Mouse (Mus musculus) hindbrain, embryonic 10.5 days (tissue): ENCODE results near the gene A3galt2. TPM values are rescaled to one million over a fixed set of nuclear protein-coding genes. Genes with fewer than 3 reads are reported as not detected.
A peak's percentile ranks its signal among the peaks of the same experiment; 100 is the strongest.

Source experiments
- DNase-seq: peaks from one replicate; pipeline ENCODE4 v3.0.0-alpha.2; 2017; ENCODE audit warnings: low spot score
- H3K27ac ChIP-seq: fragments of 300-500 bp; sonication (generic); 2 replicates; pipeline ENCODE4 v1.5.1; 2016; ENCODE audit warnings: mild to moderate bottlenecking, moderate library complexity
- H3K27me3 ChIP-seq: fragments of 300-500 bp; sonication (generic); 2 replicates; pipeline ENCODE4 v1.6.1; 2016; ENCODE audit warnings: mild to moderate bottlenecking; ENCODE audit not compliant: poor library complexity, insufficient read depth, severe bottlenecking
- H3K36me3 ChIP-seq: fragments of 300-500 bp; sonication (generic); 2 replicates; pipeline ENCODE4 v1.6.1; 2016; ENCODE audit warnings: mild to moderate bottlenecking, moderate library complexity
- H3K4me1 ChIP-seq: fragments of 300-500 bp; sonication (generic); replicated peaks from 2 replicates; pipeline ENCODE4 v1.6.1; 2016; ENCODE audit warnings: mild to moderate bottlenecking
- H3K4me3 ChIP-seq: fragments of 300-500 bp; sonication (generic); 2 replicates; pipeline ENCODE4 v1.5.1; 2016; ENCODE audit warnings: mild to moderate bottlenecking, moderate library complexity
- H3K9me3 ChIP-seq: fragments of 300-500 bp; sonication (generic); 2 replicates; pipeline ENCODE4 v1.6.1; 2016; ENCODE audit warnings: mild to moderate bottlenecking, moderate library complexity
- WGBS: fragments of 180-500 bp; shearing (Covaris S2); methylation state at CpG from one replicate; pipeline ENCODE4 v1.1.7; 2016; 5-methylcytosine and 5-hydroxymethylcytosine counted together
- polyA plus RNA-seq: library from polyadenylated mRNA; unstranded; fragments of >200 nt; fragmentation: Nextera tagmentation; extraction: Ambion mirVana; gene quantifications from 2 replicates; pipeline ENCODE4 v1.2.1, GENCODE M21; 2016

Gene A3galt2
- 0.18 and 0.26 TPM in 2 replicates for polyA plus RNA-seq

- no peak for DNase-seq
- Histone ChIP-seq H3K4me1 (peaks cover 13% of the 10 kb centered on the region), H3K4me3 (no peak within 1 kb of the TSS), H3K27ac (peak within 1 kb of the TSS; percentile 19; the same call in 1 of the 2 replicates), H3K9me3 (no peaks in the 10 kb centered on the region), H3K36me3 (peaks cover 58% of the 10 kb centered on the region), H3K27me3 (no peaks in the 10 kb centered on the region)
- 80% methylated on average over 3 of the region's 3 CpGs for WGBS
Observed at GRCm38 (mm10) chr4:128755064-128755463, at the start of gene A3galt2. A3galt2 (plus strand) TSS chr4:128755364.

GRCm38 (mm10) chr4:128706626-128707025, 48.5 kb upstream of the A3galt2 start:
- 19% methylated on average over 9 of the region's 9 CpGs for WGBS
- H3K4me3 ChIP-seq: no peak overlapping the region

GRCm38 (mm10) chr4:128707384-128707783, 47.8 kb upstream of the A3galt2 start:
- 42% methylated on average over 4 of the region's 4 CpGs for WGBS
- no peak overlapping the region for H3K27ac ChIP-seq

More at GRCm38 (mm10) chr4:128706626-128707025, 48.5 kb upstream of the A3galt2 start:
- peak; percentile 45 for DNase-seq
- H3K9me3 ChIP-seq: no peaks in the 10 kb centered on the region
- H3K4me1 ChIP-seq: peaks cover 39% of the 10 kb centered on the region
- H3K27me3 ChIP-seq: peaks cover 31% of the 10 kb centered on the region
- H3K36me3 ChIP-seq: no peaks in the 10 kb centered on the region
- peak overlapping the region; percentile 37 for H3K27ac ChIP-seq

GRCm38 (mm10) chr4:128709061-128709780, 45.9 kb upstream of the A3galt2 start:
- Histone ChIP-seq H3K36me3 (no peaks in the 10 kb centered on the region), H3K27ac (0 out of 2 replicates have a peak overlapping the region, but pooled peaks have one; percentile 1), H3K4me1 (peaks cover 64% of the 10 kb centered on the region), H3K9me3 (no peaks in the 10 kb centered on the region), H3K4me3 (no peak overlapping the region), H3K27me3 (peaks cover 31% of the 10 kb centered on the region)
- WGBS: 83% methylated on average over 15 of the region's 15 CpGs
- DNase-seq: no peak

More at GRCm38 (mm10) chr4:128707384-128707783, 47.8 kb upstream of the A3galt2 start:
- H3K4me3 ChIP-seq: no peak overlapping the region
- H3K4me1 ChIP-seq: peaks cover 47% of the 10 kb centered on the region
- H3K9me3 ChIP-seq: no peaks in the 10 kb centered on the region
- no peak for DNase-seq
- H3K36me3 ChIP-seq: no peaks in the 10 kb centered on the region
- H3K27me3 ChIP-seq: peaks cover 31% of the 10 kb centered on the region

GRCm38 (mm10) chr4:128709781-128710166, 45.4 kb upstream of the A3galt2 start:
- Histone ChIP-seq H3K4me3 (no peak overlapping the region), H3K4me1 (peaks cover 70% of the 10 kb centered on the region), H3K36me3 (no peaks in the 10 kb centered on the region), H3K27me3 (peaks cover 31% of the 10 kb centered on the region), H3K9me3 (no peaks in the 10 kb centered on the region), H3K27ac (0 out of 2 replicates have a peak overlapping the region, but pooled peaks have one; percentile 1)
- WGBS: 94% methylated on average over 12 of the region's 12 CpGs
- DNase-seq: no peak

- peaks cover 31% of the 10 kb centered on the region for H3K27me3 ChIP-seq
- no peak overlapping the region for H3K4me3 ChIP-seq
- peaks cover 75% of the 10 kb centered on the region for H3K4me1 ChIP-seq
- H3K36me3 ChIP-seq: no peaks in the 10 kb centered on the region
- 82% methylated on average over 6 of the region's 6 CpGs for WGBS
- DNase-seq: no peak
- H3K9me3 ChIP-seq: no peaks in the 10 kb centered on the region
- peak overlapping the region; percentile 86; the same call in 1 of the 2 replicates for H3K27ac ChIP-seq
Observed at GRCm38 (mm10) chr4:128710286-128710685, 44.9 kb upstream of the A3galt2 start.

- no peaks in the 10 kb centered on the region for H3K9me3 ChIP-seq
- H3K27me3 ChIP-seq: peaks cover 31% of the 10 kb centered on the region
- no peaks in the 10 kb centered on the region for H3K36me3 ChIP-seq
- DNase-seq: no peak
- H3K27ac ChIP-seq: peak overlapping the region; percentile 86
- H3K4me3 ChIP-seq: peak overlapping the region; percentile 49; the same call in 1 of the 2 replicates
- WGBS: 77% methylated on average over 9 of the region's 9 CpGs
- H3K4me1 ChIP-seq: peaks cover 80% of the 10 kb centered on the region
Observed at GRCm38 (mm10) chr4:128710800-128711199, 44.4 kb upstream of the A3galt2 start.

GRCm38 (mm10) chr4:128711455-128712135, 43.6 kb upstream of the A3galt2 start:
- H3K27ac ChIP-seq: peak overlapping the region; percentile 86
- H3K36me3 ChIP-seq: no peaks in the 10 kb centered on the region
- WGBS: 2% methylated on average over 24 of the region's 24 CpGs
- H3K4me3 ChIP-seq: peak overlapping the region; percentile 49
- peak; percentile 95 for DNase-seq
- H3K9me3 ChIP-seq: no peaks in the 10 kb centered on the region
- peaks cover 83% of the 10 kb centered on the region for H3K4me1 ChIP-seq
- peaks cover 28% of the 10 kb centered on the region for H3K27me3 ChIP-seq

GRCm38 (mm10) chr4:128712136-128712655, 43.0 kb upstream of the A3galt2 start:
- Histone ChIP-seq H3K4me1 (peaks cover 83% of the 10 kb centered on the region), H3K27ac (peak overlapping the region; percentile 86), H3K9me3 (no peaks in the 10 kb centered on the region), H3K27me3 (peaks cover 28% of the 10 kb centered on the region), H3K4me3 (peak overlapping the region; percentile 49), H3K36me3 (no peaks in the 10 kb centered on the region)
- DNase-seq: peak; percentile 37
- 38% methylated on average over 13 of the region's 13 CpGs for WGBS

GRCm38 (mm10) chr4:128712941-128713340, 42.2 kb upstream of the A3galt2 start:
- no peaks in the 10 kb centered on the region for H3K36me3 ChIP-seq
- 84% methylated on average over 6 of the region's 6 CpGs for WGBS

GRCm38 (mm10) chr4:128715241-128716204, 39.6 kb upstream of the A3galt2 start:
- Histone ChIP-seq H3K4me1 (peaks cover 99% of the 10 kb centered on the region), H3K27ac (peak overlapping the region; percentile 95), H3K9me3 (no peaks in the 10 kb centered on the region), H3K4me3 (peak overlapping the region; percentile 41), H3K27me3 (peaks cover 6% of the 10 kb centered on the region; the same call in 1 of the 2 replicates), H3K36me3 (no peaks in the 10 kb centered on the region)
- 3% methylated on average over 14 of the region's 14 CpGs for WGBS
- DNase-seq: peak; percentile 95

More at GRCm38 (mm10) chr4:128712941-128713340, 42.2 kb upstream of the A3galt2 start:
- H3K27ac ChIP-seq: peak overlapping the region; percentile 86; the same call in 1 of the 2 replicates
- H3K9me3 ChIP-seq: no peaks in the 10 kb centered on the region
- H3K4me1 ChIP-seq: peaks cover 89% of the 10 kb centered on the region
- DNase-seq: no peak
- H3K27me3 ChIP-seq: peaks cover 22% of the 10 kb centered on the region
- H3K4me3 ChIP-seq: no peak overlapping the region

- H3K36me3 ChIP-seq: no peaks in the 10 kb centered on the region
- no peaks in the 10 kb centered on the region for H3K27me3 ChIP-seq
- H3K27ac ChIP-seq: peak overlapping the region; percentile 95
- 3% methylated on average over 4 of the region's 4 CpGs for WGBS
- no peaks in the 10 kb centered on the region for H3K9me3 ChIP-seq
- peaks cover 99% of the 10 kb centered on the region for H3K4me1 ChIP-seq
- peak overlapping the region; percentile 41 for H3K4me3 ChIP-seq
- no peak for DNase-seq
Observed at GRCm38 (mm10) chr4:128716279-128716678, 38.9 kb upstream of the A3galt2 start.
